Mouse (Mus musculus) ES-E14 (cell line): ENCODE measurements around the gene Itpr2. TPM values are rescaled to one million over a fixed set of nuclear protein-coding genes. Genes with fewer than 3 reads are reported as not detected.

Experiments used
- DNase-seq: peaks from one replicate; pipeline ENCODE4 v3.0.0-alpha.2; 2013; ENCODE audit warnings: low read depth, low spot score
- H3K27ac ChIP-seq: 2 replicates; pipeline ENCODE4 v1.5.1; 2012; ENCODE audit warnings: low read depth, mild to moderate bottlenecking, low read length, moderate library complexity, mixed read lengths; ENCODE audit not compliant: poor library complexity, insufficient read depth, severe bottlenecking
- H3K36me3 ChIP-seq: 2 replicates; pipeline ENCODE4 v1.6.1; 2012; ENCODE audit warnings: mild to moderate bottlenecking, low read length, moderate library complexity, mixed read lengths; ENCODE audit not compliant: control insufficient read depth, poor library complexity, insufficient read depth, severe bottlenecking
- H3K4me1 ChIP-seq, 2 experiments: fragments of 150-350 bp in 1 of 2; sonication (generic) in 1 of 2; 2 replicates each; pipeline ENCODE4 v1.6.1; 2012; ENCODE audit warnings: low read length in 2 of 2, mild to moderate bottlenecking in 1 of 2, mixed read lengths in 1 of 2; ENCODE audit not compliant: control insufficient read depth in 2 of 2, insufficient read depth in 2 of 2, poor library complexity in 1 of 2
- H3K4me3 ChIP-seq, 2 experiments: fragments of 150-350 bp in 1 of 2; sonication (generic) in 1 of 2; 2 replicates each; pipeline ENCODE4 v1.5.1; 2012; ENCODE audit warnings: low read length in 2 of 2, low read depth in 1 of 2, mild to moderate bottlenecking in 1 of 2, mixed read lengths in 1 of 2; ENCODE audit not compliant: insufficient read depth in 1 of 2, poor library complexity in 1 of 2, severe bottlenecking in 1 of 2
- H3K9ac ChIP-seq: 2 replicates; pipeline ENCODE4 v1.6.1; 2012; ENCODE audit warnings: low read depth, mild to moderate bottlenecking, low read length, mixed read lengths; ENCODE audit not compliant: poor library complexity, insufficient read depth, severe bottlenecking
- H3K9me3 ChIP-seq: fragments of 150-350 bp; sonication (generic); 2 replicates; pipeline ENCODE4 v1.6.1; 2012; ENCODE audit warnings: low read depth, mild to moderate bottlenecking, low read length; ENCODE audit not compliant: control insufficient read depth, insufficient read depth
- CHD2 ChIP-seq: IDR thresholded peaks from 2 replicates; pipeline ENCODE4 v1.6.1; 2014; ENCODE audit warnings: mild to moderate bottlenecking, low read depth, low read length, inconsistent platforms
- HCFC1 ChIP-seq: IDR thresholded peaks from 2 replicates; pipeline ENCODE4 v1.6.1; 2012; ENCODE audit warnings: low read length, inconsistent platforms, borderline replicate concordance; ENCODE audit not compliant: insufficient read depth
- MAFK ChIP-seq: IDR thresholded peaks from 2 replicates; pipeline ENCODE4 v1.6.1; 2014; ENCODE audit warnings: mild to moderate bottlenecking, low read depth, low read length, inconsistent platforms; ENCODE audit not compliant: insufficient read depth
- ZC3H11A ChIP-seq: IDR thresholded peaks from 2 replicates; pipeline ENCODE4 v1.6.1; 2012; ENCODE audit warnings: low read depth, mild to moderate bottlenecking, inconsistent platforms, low read length, borderline replicate concordance
- ZNF384 ChIP-seq: IDR thresholded peaks from 2 replicates; pipeline ENCODE4 v1.6.1; 2012; ENCODE audit warnings: low read depth, low read length, inconsistent platforms
- in situ Hi-C, 2 experiments: fragments of 600-800 bp; cut with MboI; formaldehyde crosslinking; loops; one replicate each; pipeline ENCODE4 v1.15.1; 2025; ENCODE audit warnings: low sequenced_read_pairs in 2 of 2, inconsistent platforms in 1 of 2; ENCODE audit not compliant: unreplicated experiment in 2 of 2
- total RNA-seq: library from RNA; depleted of rRNA; stranded (reverse); fragments of 300-350 nt; gene quantifications from 2 replicates; pipeline ENCODE4 v1.2.3, GENCODE M21; 2012

Itpr2 gene
- total RNA-seq, 1 experiment: 1.5 TPM

DNA sequence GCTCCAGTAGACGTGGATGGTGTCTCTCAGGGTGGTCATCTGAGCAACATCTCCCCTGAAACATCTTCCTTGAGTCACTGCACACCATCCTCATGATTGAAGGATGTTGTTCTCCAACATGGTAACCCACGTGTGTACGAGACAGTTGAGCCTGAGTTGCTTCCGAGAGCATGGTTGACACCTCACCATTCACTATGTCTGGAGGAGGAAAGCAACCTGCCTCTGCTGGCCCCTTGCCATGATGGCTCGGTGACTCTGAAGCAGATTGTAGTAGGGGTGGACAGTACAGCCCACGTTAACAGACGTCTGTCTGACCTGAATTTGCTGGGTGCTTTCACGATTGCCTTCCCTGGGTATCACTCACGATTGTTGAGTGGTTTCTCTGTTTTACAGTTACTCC is 317.3 kb downstream of the Itpr2 start:
- no peak for TF ChIP-seq CHD2
- no peak for TF ChIP-seq ZNF384
- no peak for TF ChIP-seq ZC3H11A
- no peak for TF ChIP-seq MAFK
- TF ChIP-seq HCFC1: no peak
- Histone ChIP-seq H3K36me3 (no peaks in the 10 kb centered on the region), H3K27ac (no peak overlapping the region), H3K4me3 (no peak overlapping the region), H3K4me1 (no peaks in the 10 kb centered on the region), H3K9ac (no peak overlapping the region), H3K9me3 (no peaks in the 10 kb centered on the region)
- in situ Hi-C loops: no loop called here
- no peak for DNase-seq

DNA sequence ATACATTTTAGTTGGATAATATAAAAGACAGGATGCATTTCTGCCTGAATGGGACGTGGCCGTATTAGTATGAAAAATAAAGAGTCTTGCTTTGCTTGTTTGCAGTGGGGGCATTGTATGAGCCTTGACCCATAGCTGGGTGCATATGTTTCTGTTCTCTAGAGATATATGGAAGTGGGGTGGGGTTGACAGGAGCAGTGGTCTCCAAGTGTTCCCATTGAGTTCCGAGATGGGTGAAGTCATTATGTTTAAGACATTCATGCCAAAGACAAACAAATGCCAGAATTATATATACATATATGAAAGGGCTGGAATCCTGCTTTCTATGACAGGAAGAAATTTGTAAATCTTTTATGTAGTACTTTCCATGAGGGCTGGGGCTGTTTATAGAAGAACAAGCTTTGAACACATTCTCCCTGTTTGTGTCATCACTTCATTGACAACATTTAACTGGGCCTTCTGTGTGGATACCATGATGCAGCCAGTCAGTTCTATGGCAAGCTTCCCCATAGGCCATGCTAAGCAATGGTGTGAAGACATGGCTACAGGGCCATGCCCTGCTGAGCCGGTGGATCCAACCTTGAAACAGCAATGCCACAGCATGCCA is 327.3 kb downstream of the Itpr2 start:
- no peak overlapping the region for H3K27ac ChIP-seq
- no peak for TF ChIP-seq ZNF384
- no peak for TF ChIP-seq ZC3H11A
- TF ChIP-seq MAFK: no peak
- TF ChIP-seq HCFC1: no peak
- TF ChIP-seq CHD2: no peak
- H3K4me1 ChIP-seq: no peaks in the 10 kb centered on the region
- H3K36me3 ChIP-seq: no peaks in the 10 kb centered on the region
- no peak overlapping the region for H3K9ac ChIP-seq
- H3K9me3 ChIP-seq: no peaks in the 10 kb centered on the region
- in situ Hi-C loops: no loop called here
- DNase-seq: no peak
- no peak overlapping the region for H3K4me3 ChIP-seq

DNA sequence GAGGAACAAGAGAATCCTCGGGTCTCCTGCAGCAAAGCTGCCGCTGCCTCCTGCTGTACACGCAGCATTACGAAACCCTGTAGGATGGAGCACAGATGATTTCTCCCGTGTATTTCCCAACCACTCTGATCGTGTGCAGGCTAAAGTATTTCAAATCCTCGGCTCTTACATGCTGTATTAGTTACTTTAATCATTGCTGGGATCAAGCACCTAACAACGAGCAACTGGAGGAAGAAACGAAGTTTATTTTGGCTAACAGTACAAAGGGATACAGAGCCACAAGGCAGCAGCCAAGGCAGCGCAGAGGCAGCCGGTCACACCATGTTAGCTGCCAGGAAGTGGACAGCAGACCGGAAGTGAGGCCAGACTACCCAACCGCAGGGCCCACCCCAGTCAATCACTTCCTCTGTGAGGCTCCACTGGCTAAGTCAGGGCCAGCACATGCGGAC is 331.4 kb downstream of the Itpr2 start:
- Histone ChIP-seq H3K4me3 (no peak overlapping the region), H3K27ac (no peak overlapping the region), H3K9ac (no peak overlapping the region), H3K9me3 (no peaks in the 10 kb centered on the region), H3K36me3 (no peaks in the 10 kb centered on the region), H3K4me1 (no peaks in the 10 kb centered on the region)
- DNase-seq: no peak
- no peak for TF ChIP-seq HCFC1
- no peak for TF ChIP-seq MAFK
- no peak for TF ChIP-seq ZNF384
- no peak for TF ChIP-seq CHD2
- no peak for TF ChIP-seq ZC3H11A
- in situ Hi-C loops: no loop called here

DNA sequence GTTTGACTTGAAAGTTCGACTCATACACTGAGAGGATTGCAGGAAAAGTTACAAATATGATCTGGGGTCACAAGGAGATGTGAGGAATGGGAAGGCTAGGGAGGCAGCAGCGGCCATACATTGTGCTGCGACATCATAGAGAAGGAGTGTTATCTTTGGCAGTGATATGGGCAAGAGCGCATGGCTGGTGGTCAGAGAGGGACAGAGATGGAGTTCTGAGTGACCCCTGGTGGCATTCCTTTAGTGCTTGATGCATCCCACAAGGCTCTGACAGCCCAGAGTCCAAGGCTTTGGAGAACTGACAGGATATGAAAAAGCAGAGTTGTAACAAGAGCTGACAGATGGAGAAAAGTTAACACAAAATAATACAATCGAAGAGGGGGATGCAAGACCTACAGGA is 334.8 kb downstream of the Itpr2 start:
- in situ Hi-C loops: no loop called here
- no peak overlapping the region for H3K9ac ChIP-seq
- no peak overlapping the region for H3K4me3 ChIP-seq
- H3K4me1 ChIP-seq: no peaks in the 10 kb centered on the region
- no peaks in the 10 kb centered on the region for H3K9me3 ChIP-seq
- no peak overlapping the region for H3K27ac ChIP-seq
- TF ChIP-seq CHD2: no peak
- no peak for TF ChIP-seq MAFK
- no peak for TF ChIP-seq ZC3H11A
- TF ChIP-seq HCFC1: no peak
- TF ChIP-seq ZNF384: no peak
- DNase-seq: no peak
- H3K36me3 ChIP-seq: no peaks in the 10 kb centered on the region

DNA sequence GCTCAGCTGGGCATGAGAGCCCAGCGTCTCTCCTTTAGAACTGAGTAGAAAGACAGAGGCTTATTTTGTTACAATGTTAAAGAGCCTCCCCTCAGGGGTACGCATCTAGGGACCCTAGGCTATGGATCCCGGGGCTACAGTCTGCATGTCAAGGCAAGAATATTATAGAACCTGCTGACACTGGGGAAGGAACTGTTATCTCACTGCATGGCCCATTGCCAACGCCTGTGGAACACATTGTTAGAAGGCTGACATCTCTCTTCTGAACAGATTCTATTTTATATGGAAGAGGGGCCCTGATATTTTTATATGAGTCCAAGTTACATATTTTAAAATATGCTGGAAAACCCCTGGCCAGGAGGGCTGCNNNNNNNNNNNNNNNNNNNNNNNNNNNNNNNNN is 342.4 kb downstream of the Itpr2 start:
- no peak overlapping the region for H3K9ac ChIP-seq
- no peaks in the 10 kb centered on the region for H3K9me3 ChIP-seq
- H3K4me1 ChIP-seq: peaks cover 0 to 7% of the 10 kb centered on the region in 2 experiments; a peak in 2 of 4 replicates
- DNase-seq: no peak
- no peak for TF ChIP-seq ZNF384
- TF ChIP-seq CHD2: no peak
- no peak for TF ChIP-seq MAFK
- no peak for TF ChIP-seq HCFC1
- no peak for TF ChIP-seq ZC3H11A
- no peak overlapping the region for H3K27ac ChIP-seq
- in situ Hi-C loops: no loop called here
- no peaks in the 10 kb centered on the region for H3K36me3 ChIP-seq
- no peak overlapping the region for H3K4me3 ChIP-seq
